Mouse (Mus musculus): ENCODE measurements around the gene AI481877.

- TF ChIP-seq EP300 (IDR thresholded peaks at IDR 0.05; ENCODE audit: low read length) (no peak), POLR2A (IDR thresholded peaks at IDR 0.05; ENCODE audit: low read depth, low read length) (no peak), CTCF (conservative IDR thresholded peaks at IDR 0.05 in 1 of 2, IDR thresholded peaks at IDR 0.05 in 1 of 2; ENCODE audit: low read depth in 2 of 2, low read length in 2 of 2) (no peak), MAX (IDR thresholded peaks at IDR 0.05; ENCODE audit: low read length) (no peak), KAT2A (IDR thresholded peaks at IDR 0.05; ENCODE audit: insufficient replicate concordance, low read length) (no peak), ZMIZ1 (IDR thresholded peaks at IDR 0.05; ENCODE audit: low read depth, low read length) (no peak), RCOR1 (conservative IDR thresholded peaks at IDR 0.05; ENCODE audit: low read depth, low read length) (no peak), IRF4 (IDR thresholded peaks at IDR 0.05; ENCODE audit: low read depth, low read length) (no peak)
These were observed 143.5 kb downstream of the AI481877 start for GRCm38 (mm10) chr4:58995251-58995693.

Measured in CH12.LX (cell line).